Mouse (Mus musculus) intestine, postnatal 0 days (tissue): Measurements from ENCODE around the gene Nav3. TPM values are rescaled to one million over a fixed set of nuclear protein-coding genes. Genes with fewer than 3 reads are reported as not detected.

Source experiments
- ATAC-seq: fragments of 200-750 bp; cut with Nextera tagmentation; 2 replicates; pipeline ENCODE4 v1.8.0; 2017; ENCODE audit warnings: mild to moderate bottlenecking, moderate TSS enrichment, moderate library complexity
- H3K27ac ChIP-seq: fragments of 300-500 bp; sonication (generic); 2 replicates; pipeline ENCODE4 v1.5.1; 2014; ENCODE audit warnings: mild to moderate bottlenecking, low read depth, low read length, moderate library complexity
- H3K27me3 ChIP-seq: fragments of 300-500 bp; sonication (generic); replicated peaks from 2 replicates; pipeline ENCODE4 v1.6.1; 2014; ENCODE audit warnings: low read length, mixed read lengths; ENCODE audit not compliant: control insufficient read depth, insufficient read depth
- H3K36me3 ChIP-seq: fragments of 300-500 bp; sonication (generic); 2 replicates; pipeline ENCODE4 v1.6.1; 2014; ENCODE audit warnings: mild to moderate bottlenecking, moderate library complexity; ENCODE audit not compliant: control insufficient read depth, insufficient read depth
- H3K4me1 ChIP-seq: fragments of 300-500 bp; sonication (generic); replicated peaks from 2 replicates; pipeline ENCODE4 v1.6.1; 2014; ENCODE audit warnings: antibody characterized with exemption, low read length, mixed read lengths; ENCODE audit not compliant: control insufficient read depth, insufficient read depth
- H3K4me2 ChIP-seq: fragments of 300-500 bp; sonication (generic); replicated peaks from 2 replicates; pipeline ENCODE4 v1.6.1; 2014; ENCODE audit warnings: low read depth, mild to moderate bottlenecking, moderate library complexity
- H3K4me3 ChIP-seq: fragments of 300-500 bp; sonication (generic); 2 replicates; pipeline ENCODE4 v1.5.1; 2014; ENCODE audit warnings: low read depth, low read length
- H3K9ac ChIP-seq: fragments of 300-500 bp; sonication (generic); 2 replicates; pipeline ENCODE4 v1.6.1; 2014; ENCODE audit warnings: mild to moderate bottlenecking, low read depth, low read length
- H3K9me3 ChIP-seq: fragments of 300-500 bp; sonication (generic); 2 replicates; pipeline ENCODE4 v1.6.1; 2016; ENCODE audit warnings: mixed run types; ENCODE audit not compliant: control insufficient read depth
- CTCF ChIP-seq: sonication (generic); IDR thresholded peaks from 2 replicates; pipeline ENCODE4 v1.5.1; 2016; ENCODE audit warnings: low read depth, mild to moderate bottlenecking, control low read depth, antibody characterized with exemption, moderate library complexity
- whole genome bisulfite sequencing: fragments of 180-500 bp; shearing (Covaris S2); extraction: QIAGEN DNeasy Blood & Tissue Kit; methylation state at CpG from one replicate; pipeline ENCODE4 v1.1.7; 2014; 5-methylcytosine and 5-hydroxymethylcytosine counted together
- polyA plus RNA-seq: library from polyadenylated mRNA; unstranded; fragments of >200 nt; fragmentation: Nextera tagmentation; extraction: Ambion mirVana; gene quantifications from 2 replicates; pipeline ENCODE4 v1.2.1, GENCODE M21; 2015

The Nav3 gene
- polyA plus RNA-seq, 1 experiment from 2014 or later, result 0.77 TPM

DNA sequence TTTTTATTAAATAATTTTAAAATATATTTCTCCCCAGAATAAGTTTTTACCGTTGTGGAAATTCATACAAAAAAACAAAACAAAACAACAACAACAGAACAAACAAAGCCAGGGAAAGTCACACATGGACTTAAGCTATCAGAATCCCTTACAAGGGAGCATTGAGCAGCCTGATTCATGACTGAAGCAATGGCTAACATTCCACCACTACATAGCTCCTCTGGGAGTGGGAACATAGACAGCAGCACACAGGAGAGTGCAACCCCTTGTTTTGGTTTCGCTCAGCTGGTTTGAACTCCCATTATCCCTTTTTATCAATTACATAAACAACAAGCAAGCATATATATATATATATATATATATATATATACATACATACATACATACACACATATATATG, 589.9 kb downstream of the Nav3 start:
- Histone ChIP-seq H3K36me3 (no peaks in the 10 kb centered on the region), H3K4me2 (no peak overlapping the region), H3K4me1 (no peaks in the 10 kb centered on the region), H3K9me3 (no peaks in the 10 kb centered on the region), H3K27ac (no peak overlapping the region), H3K4me3 (no peak overlapping the region), H3K9ac (no peak overlapping the region), H3K27me3 (no peaks in the 10 kb centered on the region)
- no peak for ATAC-seq
- no peak for TF ChIP-seq CTCF
- WGBS, result 79% methylated on average over 2 of the region's 2 CpGs

- H3K4me1 ChIP-seq, result no peaks in the 10 kb centered on the region
- no peaks in the 10 kb centered on the region for H3K36me3 ChIP-seq
- WGBS, result 19% methylated on average over 2 of the region's 2 CpGs
- ATAC-seq, result no peak
- H3K9ac ChIP-seq, result no peak overlapping the region
- no peaks in the 10 kb centered on the region for H3K27me3 ChIP-seq
- no peak for TF ChIP-seq CTCF
- H3K4me2 ChIP-seq, result no peak overlapping the region
- no peak overlapping the region for H3K27ac ChIP-seq
- H3K4me3 ChIP-seq, result no peak overlapping the region
- no peaks in the 10 kb centered on the region for H3K9me3 ChIP-seq
Observed at GRCm38 (mm10) chr10:109865391-109865790, 590.6 kb downstream of the Nav3 start.

DNA sequence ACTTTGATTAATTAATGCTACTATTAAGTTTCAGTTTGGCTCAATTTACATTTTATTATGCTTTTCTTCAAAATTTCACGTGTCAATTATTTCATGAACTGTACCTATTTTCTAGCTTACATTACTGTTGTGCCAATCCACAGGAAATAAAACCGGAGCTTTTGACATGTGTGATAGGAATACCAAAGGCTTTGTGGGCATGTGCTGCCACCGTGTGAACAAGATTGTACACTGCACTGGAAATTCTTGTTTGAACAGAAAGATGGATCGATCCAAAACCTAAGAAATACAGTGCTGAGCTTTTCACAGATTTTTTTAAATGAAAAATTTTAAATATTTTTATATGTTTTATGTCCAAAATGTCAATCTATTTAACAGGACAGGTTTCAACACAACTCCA, 591.3 kb downstream of the Nav3 start:
- Histone ChIP-seq H3K4me3 (no peak overlapping the region), H3K9ac (no peak overlapping the region), H3K4me2 (no peak overlapping the region), H3K9me3 (no peaks in the 10 kb centered on the region), H3K27me3 (no peaks in the 10 kb centered on the region), H3K4me1 (no peaks in the 10 kb centered on the region), H3K27ac (no peak overlapping the region), H3K36me3 (no peaks in the 10 kb centered on the region)
- WGBS, result 22% methylated on average over 4 of the region's 4 CpGs
- peak; percentile 68 for TF ChIP-seq CTCF
- ATAC-seq, result no peak

DNA sequence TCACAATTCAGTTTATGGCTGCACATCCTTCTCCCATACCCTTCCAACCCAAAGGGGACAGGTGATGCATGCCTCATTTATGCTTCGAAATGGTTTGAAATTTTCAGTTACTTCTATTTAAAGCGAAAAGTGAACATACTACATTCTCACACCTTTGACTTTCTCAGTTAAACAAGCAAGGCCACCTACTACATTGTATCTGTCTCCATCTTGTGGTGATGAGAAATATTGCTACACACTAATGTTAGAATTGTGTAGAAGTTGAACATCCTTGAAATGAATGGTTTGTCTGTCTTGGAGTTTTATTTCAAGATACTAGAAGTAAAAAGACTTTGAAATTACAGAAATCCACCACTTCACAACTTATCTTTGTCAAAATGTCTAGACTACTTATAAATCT, 594.7 kb downstream of the Nav3 start:
- no peak overlapping the region for H3K4me2 ChIP-seq
- no peaks in the 10 kb centered on the region for H3K36me3 ChIP-seq
- H3K27ac ChIP-seq, result no peak overlapping the region
- H3K4me1 ChIP-seq, result no peaks in the 10 kb centered on the region
- 60% methylated on average over 2 of the region's 2 CpGs for WGBS
- H3K4me3 ChIP-seq, result no peak overlapping the region
- H3K9ac ChIP-seq, result no peak overlapping the region
- H3K27me3 ChIP-seq, result no peaks in the 10 kb centered on the region
- ATAC-seq, result no peak
- peak; percentile 81 for TF ChIP-seq CTCF
- no peaks in the 10 kb centered on the region for H3K9me3 ChIP-seq

GRCm38 (mm10) chr10:109858568-109858967, 597.4 kb downstream of the Nav3 start:
- Histone ChIP-seq H3K4me3 (no peak overlapping the region), H3K27me3 (no peaks in the 10 kb centered on the region), H3K36me3 (no peaks in the 10 kb centered on the region), H3K4me2 (no peak overlapping the region), H3K4me1 (no peaks in the 10 kb centered on the region), H3K9me3 (no peaks in the 10 kb centered on the region), H3K9ac (no peak overlapping the region), H3K27ac (no peak overlapping the region)
- ATAC-seq, result no peak
- 84% methylated on average over 2 of the region's 2 CpGs for WGBS
- no peak for TF ChIP-seq CTCF

- Histone ChIP-seq H3K27me3 (no peaks in the 10 kb centered on the region), H3K36me3 (no peaks in the 10 kb centered on the region), H3K4me2 (no peak overlapping the region), H3K4me1 (no peaks in the 10 kb centered on the region), H3K27ac (no peak overlapping the region), H3K9me3 (no peaks in the 10 kb centered on the region), H3K9ac (no peak overlapping the region), H3K4me3 (no peak overlapping the region)
- no peak for TF ChIP-seq CTCF
- no peak for ATAC-seq
- WGBS, result 28% methylated on average over 7 of the region's 7 CpGs
Observed at GRCm38 (mm10) chr10:109852392-109852791, 603.6 kb downstream of the Nav3 start.

GRCm38 (mm10) chr10:109847631-109848030, 608.4 kb downstream of the Nav3 start:
- H3K4me3 ChIP-seq, result no peak overlapping the region
- WGBS, result 24% methylated on average over 4 of the region's 4 CpGs
- no peak overlapping the region for H3K9ac ChIP-seq
- no peaks in the 10 kb centered on the region for H3K4me1 ChIP-seq
- no peak overlapping the region for H3K4me2 ChIP-seq
- ATAC-seq, result no peak
- no peaks in the 10 kb centered on the region for H3K27me3 ChIP-seq
- no peak overlapping the region for H3K27ac ChIP-seq
- TF ChIP-seq CTCF, result no peak
- no peaks in the 10 kb centered on the region for H3K36me3 ChIP-seq
- H3K9me3 ChIP-seq, result no peaks in the 10 kb centered on the region
